Mouse (Mus musculus) liver, postnatal 0 days (tissue): ENCODE results near the gene Sp1.

ENCODE experiments used
- CTCF ChIP-seq: sonication (generic); IDR thresholded peaks from 2 replicates; pipeline ENCODE4 v1.5.1; 2016; ENCODE audit warnings: antibody characterized with exemption, low read depth
- EP300 ChIP-seq: IDR thresholded peaks from 2 replicates; pipeline ENCODE4 v1.6.1; 2016; ENCODE audit warnings: antibody characterized with exemption, low read depth, mild to moderate bottlenecking

DNA sequence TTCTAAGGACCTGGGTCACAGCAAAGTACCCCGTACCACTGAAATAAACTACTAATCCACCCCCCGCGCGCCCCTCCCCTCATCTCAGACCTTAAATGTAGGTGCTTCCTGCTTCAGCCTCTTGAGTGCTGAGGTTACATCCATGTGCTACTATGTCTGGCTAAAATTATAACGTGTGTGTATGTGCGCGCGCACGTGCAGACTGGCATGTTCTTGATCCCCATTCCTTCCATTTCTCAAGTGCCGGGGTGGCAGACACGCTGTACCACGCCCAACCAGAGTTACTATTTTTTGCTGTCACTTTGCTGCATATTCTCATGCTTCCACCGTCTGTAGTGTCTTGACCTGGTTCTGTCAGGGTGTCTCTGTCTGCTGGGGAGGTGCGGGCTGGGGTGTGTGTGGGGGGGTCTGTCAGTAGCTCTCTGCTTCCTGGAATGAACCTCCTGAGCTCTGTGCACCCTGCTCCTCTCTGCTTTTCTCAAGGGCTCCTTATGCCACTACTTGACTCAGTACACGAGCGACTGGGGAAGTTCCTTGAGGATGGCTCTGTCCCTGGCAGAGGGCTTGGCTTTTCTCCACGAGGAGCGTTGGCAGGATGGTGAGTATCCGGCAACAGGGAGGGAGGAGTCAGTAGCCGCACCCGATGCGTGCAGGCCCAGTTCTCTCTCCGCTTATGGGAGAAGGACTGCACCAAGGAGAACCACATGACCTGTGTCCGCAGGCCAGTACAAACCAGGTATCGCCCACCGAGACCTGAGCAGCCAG is 45.9 kb downstream of the Sp1 start:
- TF ChIP-seq CTCF (no peak), EP300 (no peak)
